Mouse (Mus musculus): ENCODE data around the gene Ocm. TPM values are rescaled to one million over a fixed set of nuclear protein-coding genes. Genes with fewer than 3 reads are reported as not detected.
"Not testable (repeated sequence)": the region's sequence is repeated elsewhere in the genome, so short reads cannot be mapped to it uniquely, and the experiment has no call there.

Gene Ocm
- polyA plus RNA-seq, 1 experiment from 2014 or later, result not detected

DNA sequence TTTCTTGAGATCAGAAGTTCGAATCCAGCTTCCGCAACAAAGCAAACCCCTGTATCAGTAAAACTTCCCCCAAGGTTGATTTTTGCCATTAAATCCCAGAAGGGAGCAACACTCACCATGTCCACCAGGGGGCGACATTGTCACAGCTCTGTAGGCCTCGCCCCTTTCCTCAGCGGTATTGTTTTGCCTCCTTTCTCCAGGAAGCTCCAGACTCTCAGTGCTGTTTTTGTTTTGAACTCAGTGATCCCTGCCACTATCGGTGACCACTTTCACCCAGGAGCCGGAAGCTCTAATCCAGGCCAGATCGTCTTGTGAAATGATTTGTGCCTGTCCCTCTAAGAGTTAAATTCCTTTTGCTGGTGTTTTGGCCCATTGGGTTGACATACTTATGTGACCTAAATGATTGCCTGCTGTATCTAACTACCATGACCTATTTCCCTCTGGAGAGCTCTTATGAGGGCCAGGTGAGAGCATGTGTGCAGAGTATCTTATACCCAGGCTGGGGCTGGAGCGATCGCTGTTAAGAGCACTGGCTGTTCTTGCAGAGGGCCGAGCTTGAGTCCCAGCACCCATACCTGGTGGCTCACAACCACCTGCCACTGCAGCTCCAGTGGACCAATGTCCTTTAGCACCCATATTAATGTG lies 14.4 kb upstream of the Ocm start:
- no peak overlapping the region for H3K27ac ChIP-seq

DNA sequence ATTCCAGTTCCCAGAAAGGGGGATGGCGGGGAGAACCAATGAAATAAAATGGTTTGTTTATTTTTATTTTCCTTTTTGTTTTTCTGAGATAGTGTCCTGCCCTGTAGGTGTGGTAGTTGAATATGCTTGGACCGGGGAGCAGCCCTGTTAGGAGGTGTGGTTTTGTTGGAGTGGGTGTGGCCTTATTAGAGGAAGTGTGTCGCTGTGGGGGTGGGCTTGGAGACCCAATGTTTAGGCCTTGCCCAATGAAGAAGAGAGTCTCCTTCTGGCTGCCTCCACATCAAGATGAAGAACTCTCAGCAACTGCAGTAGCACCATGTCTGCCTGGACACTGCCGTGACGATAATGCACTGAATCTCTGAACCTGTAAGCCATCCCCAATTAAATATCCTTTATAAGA lies 13.4 kb upstream of the Ocm start:
- no peak for ATAC-seq (ENCODE audit: insufficient number of reproducible peaks, insufficient read depth, low FRiP score, low TSS enrichment, low read depth)
- 91% methylated on average over 5 of the region's 5 CpGs for WGBS

More for the DNA sequence above, 14.4 kb upstream of the Ocm start:
- Histone ChIP-seq H3K27me3 (no peaks in the 10 kb centered on the region), H3K9ac (replicated peaks) (no peak overlapping the region), H3K36me3 (no peaks in the 10 kb centered on the region), H3K4me3 (replicated peaks) (no peak overlapping the region), H3K4me1 (replicated peaks) (no peaks in the 10 kb centered on the region), H3K4me2 (no peak overlapping the region), H3K9me3 (0 out of 2 replicates have a peak, but pooled peaks cover 6% of the 10 kb centered on the region)
- no peak for ATAC-seq (ENCODE audit: insufficient number of reproducible peaks, insufficient read depth, low FRiP score, low TSS enrichment, low read depth)
- 48% methylated on average over 11 of the region's 11 CpGs for WGBS

DNA sequence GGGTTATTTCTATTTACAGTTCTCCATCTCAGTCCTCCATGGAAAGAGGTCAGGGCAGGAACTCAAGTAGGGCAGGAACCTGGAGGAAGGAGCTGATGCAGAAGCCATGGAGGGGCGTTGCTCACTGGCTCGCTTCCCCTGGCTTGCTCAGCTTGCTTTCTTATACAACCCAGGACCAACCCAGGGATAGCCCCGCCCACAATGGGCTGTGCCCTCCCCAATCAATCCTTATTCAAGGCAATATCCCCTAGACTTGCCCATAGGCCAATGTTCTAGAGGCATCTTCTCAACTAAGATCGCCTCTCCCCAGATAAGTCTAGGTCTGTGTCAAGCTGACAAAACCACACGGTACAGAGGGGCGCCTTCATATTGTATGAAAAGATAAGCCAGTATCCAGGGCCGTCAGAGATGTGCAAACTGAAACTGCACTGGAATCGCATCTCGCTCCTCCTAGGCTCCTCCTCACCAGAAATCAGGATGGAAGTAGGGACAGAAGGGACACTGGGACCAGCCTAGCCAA lies 12.7 kb upstream of the Ocm start:
- no peak for ATAC-seq (ENCODE audit: insufficient number of reproducible peaks, insufficient read depth, low FRiP score, low TSS enrichment, low read depth)
- no peaks in the 10 kb centered on the region for H3K36me3 ChIP-seq
- H3K4me1 ChIP-seq (replicated peaks), result no peaks in the 10 kb centered on the region
- H3K27me3 ChIP-seq, result no peaks in the 10 kb centered on the region
- 0 out of 2 replicates have a peak, but pooled peaks cover 6% of the 10 kb centered on the region for H3K9me3 ChIP-seq
- no peak overlapping the region for H3K27ac ChIP-seq
- H3K9ac ChIP-seq (replicated peaks), result no peak overlapping the region
- no peak overlapping the region for H3K4me3 ChIP-seq (replicated peaks)
- WGBS, result 82% methylated on average over 9 of the region's 9 CpGs
- no peak overlapping the region for H3K4me2 ChIP-seq

More for the DNA sequence above, 13.4 kb upstream of the Ocm start:
- Histone ChIP-seq H3K4me3 (replicated peaks) (no peak overlapping the region), H3K36me3 (no peaks in the 10 kb centered on the region), H3K4me1 (replicated peaks) (no peaks in the 10 kb centered on the region), H3K27ac (no peak overlapping the region), H3K4me2 (no peak overlapping the region), H3K9me3 (0 out of 2 replicates have a peak, but pooled peaks cover 6% of the 10 kb centered on the region), H3K9ac (replicated peaks) (no peak overlapping the region), H3K27me3 (no peaks in the 10 kb centered on the region)

DNA sequence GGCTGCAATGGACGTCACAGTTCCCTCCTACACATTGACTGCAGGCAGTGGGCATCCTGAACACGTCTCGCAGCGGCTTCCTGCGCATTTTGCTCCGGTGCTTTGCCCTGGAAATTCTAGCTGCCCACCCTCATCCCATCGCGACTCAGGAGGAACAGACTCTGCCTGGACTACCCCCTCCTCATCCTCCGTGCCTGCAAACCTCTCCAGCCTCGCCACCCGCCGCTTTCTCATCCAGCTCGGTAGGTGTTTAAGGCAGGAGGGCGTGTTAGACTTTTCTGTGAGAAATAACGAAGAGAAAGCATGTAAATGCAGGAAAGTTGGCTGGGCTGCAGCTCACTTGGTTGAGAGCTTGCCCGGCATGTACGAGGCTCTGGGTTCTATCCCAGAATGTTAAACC lies 10.5 kb upstream of the Ocm start:
- no peaks in the 10 kb centered on the region for H3K4me1 ChIP-seq (replicated peaks)
- H3K4me3 ChIP-seq (replicated peaks), result no peak overlapping the region
- 0 out of 2 replicates have a peak, but pooled peaks cover 6% of the 10 kb centered on the region for H3K9me3 ChIP-seq
- WGBS, result 62% methylated on average over 17 of the region's 17 CpGs
- H3K27ac ChIP-seq, result no peak overlapping the region
- peak overlapping the region; percentile 19; the same call in 1 of the 2 replicates for H3K4me2 ChIP-seq
- H3K27me3 ChIP-seq, result no peaks in the 10 kb centered on the region
- no peak overlapping the region; the same call in 1 of the 2 replicates for H3K9ac ChIP-seq (replicated peaks)
- no peaks in the 10 kb centered on the region for H3K36me3 ChIP-seq
- ATAC-seq (ENCODE audit: insufficient number of reproducible peaks, insufficient read depth, low FRiP score, low TSS enrichment, low read depth), result no peak

DNA sequence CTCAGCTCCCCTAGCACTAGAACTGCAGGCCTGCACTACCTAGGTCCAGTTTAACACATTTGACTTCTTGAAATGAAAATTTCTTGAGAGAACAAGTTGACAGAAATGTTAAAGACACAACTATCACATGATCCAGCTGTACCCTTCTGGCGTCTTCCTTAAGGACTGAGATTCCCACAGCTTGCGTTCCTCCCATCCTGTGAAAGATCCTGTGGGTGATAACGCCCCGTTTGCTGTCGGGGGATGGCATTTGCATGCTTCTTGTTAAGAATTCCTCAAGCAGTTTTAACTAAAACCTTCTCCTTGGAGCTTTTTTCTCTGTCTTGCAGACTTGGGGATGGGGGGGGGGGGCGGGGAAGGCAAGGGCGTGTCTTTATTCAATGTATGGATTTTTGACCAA lies 8.1 kb upstream of the Ocm start:
- H3K27me3 ChIP-seq, result no peaks in the 10 kb centered on the region
- H3K27ac ChIP-seq, result no peak overlapping the region
- H3K9me3 ChIP-seq, result no peaks in the 10 kb centered on the region
- WGBS, result 77% methylated on average over 7 of the region's 7 CpGs
- no peaks in the 10 kb centered on the region for H3K4me1 ChIP-seq (replicated peaks)
- H3K4me2 ChIP-seq, result no peak overlapping the region
- no peak overlapping the region for H3K4me3 ChIP-seq (replicated peaks)
- H3K9ac ChIP-seq (replicated peaks), result no peak overlapping the region
- no peaks in the 10 kb centered on the region for H3K36me3 ChIP-seq
- ATAC-seq (ENCODE audit: insufficient number of reproducible peaks, insufficient read depth, low FRiP score, low TSS enrichment, low read depth), result no peak

DNA sequence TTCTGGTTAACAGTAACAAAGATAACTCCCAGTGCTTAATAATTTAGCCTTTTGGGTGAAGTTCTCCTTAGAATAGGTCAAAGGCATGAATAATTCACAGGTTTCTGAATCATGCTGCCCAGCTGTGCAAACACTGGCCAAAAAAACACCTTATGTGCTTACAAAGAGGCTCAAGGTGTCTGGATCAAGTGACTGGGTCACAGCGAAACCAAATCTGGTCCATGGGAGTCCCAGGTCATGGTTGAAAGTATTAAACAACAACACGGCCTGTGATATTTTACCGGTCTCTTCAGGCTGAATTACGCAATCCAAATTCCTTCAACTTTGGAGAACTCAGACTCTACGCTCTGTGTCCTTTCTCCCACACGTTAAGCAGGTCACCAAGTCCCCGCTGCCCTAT lies 6.0 kb upstream of the Ocm start:
- no peak overlapping the region for H3K4me2 ChIP-seq
- H3K4me1 ChIP-seq (replicated peaks), result no peaks in the 10 kb centered on the region
- 85% methylated on average over 7 of the region's 7 CpGs for WGBS
- H3K9ac ChIP-seq (replicated peaks), result no peak overlapping the region
- no peaks in the 10 kb centered on the region for H3K9me3 ChIP-seq
- ATAC-seq (ENCODE audit: insufficient number of reproducible peaks, insufficient read depth, low FRiP score, low TSS enrichment, low read depth), result no peak
- H3K27ac ChIP-seq, result no peak overlapping the region
- H3K4me3 ChIP-seq (replicated peaks), result no peak overlapping the region
- H3K36me3 ChIP-seq, result no peaks in the 10 kb centered on the region
- no peaks in the 10 kb centered on the region for H3K27me3 ChIP-seq

DNA sequence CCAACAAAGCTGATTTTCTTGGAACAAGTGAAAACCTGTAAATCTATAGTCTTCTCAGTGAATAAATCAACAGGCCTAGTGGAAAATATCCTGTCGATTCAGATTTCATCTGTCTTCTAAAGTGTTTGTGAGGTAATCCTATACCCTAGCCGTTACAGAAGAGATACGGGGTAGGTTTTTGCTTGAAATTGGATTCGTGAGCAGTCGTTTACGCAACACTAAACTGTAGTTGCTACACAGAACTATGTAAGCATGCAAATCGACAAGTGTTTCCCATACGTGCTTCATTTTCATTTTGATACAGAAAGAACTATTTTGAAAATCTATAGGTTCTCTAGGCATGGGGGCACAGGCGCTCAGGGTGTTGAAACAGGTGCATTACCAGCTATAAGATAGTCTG lies 10.6 kb downstream of the Ocm start:
- H3K9me3 ChIP-seq, result no peaks in the 10 kb centered on the region
- H3K4me3 ChIP-seq (replicated peaks), result no peak overlapping the region
- peaks cover 3% of the 10 kb centered on the region; the same call in 1 of the 2 replicates for H3K4me1 ChIP-seq (replicated peaks)
- H3K9ac ChIP-seq (replicated peaks), result no peak overlapping the region
- 86% methylated on average over 9 of the region's 9 CpGs for WGBS
- H3K27me3 ChIP-seq, result no peaks in the 10 kb centered on the region
- no peak overlapping the region for H3K27ac ChIP-seq
- H3K36me3 ChIP-seq, result peaks cover 18% of the 10 kb centered on the region
- ATAC-seq (ENCODE audit: insufficient number of reproducible peaks, insufficient read depth, low FRiP score, low TSS enrichment, low read depth), result no peak
- no peak overlapping the region for H3K4me2 ChIP-seq

DNA sequence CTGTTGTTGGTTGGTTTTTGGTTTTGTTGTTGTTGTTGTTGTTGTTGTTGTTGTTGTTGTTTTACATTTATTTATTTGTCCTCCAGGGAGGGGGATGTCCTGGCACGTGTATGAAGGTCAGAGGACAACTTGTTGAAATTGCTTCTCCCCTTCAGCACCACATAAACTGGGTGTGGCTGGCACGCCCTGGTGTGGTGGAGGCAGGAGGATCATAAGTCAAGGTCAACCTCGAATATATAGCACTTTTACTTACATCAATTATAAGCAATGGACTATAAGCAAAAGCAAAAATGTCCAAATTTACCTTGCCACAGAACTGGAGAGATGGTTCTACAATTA lies 11.2 kb downstream of the Ocm start:
- H3K27ac ChIP-seq, result no peak overlapping the region
- no peak overlapping the region for H3K9ac ChIP-seq (replicated peaks)
- H3K9me3 ChIP-seq, result no peaks in the 10 kb centered on the region
- ATAC-seq (ENCODE audit: insufficient number of reproducible peaks, insufficient read depth, low FRiP score, low TSS enrichment, low read depth), result no peak
- peak overlapping the region; percentile 85 for H3K4me3 ChIP-seq (replicated peaks)
- 73% methylated on average over 3 of the region's 3 CpGs for WGBS
- H3K4me2 ChIP-seq, result peak overlapping the region; percentile 64
- H3K4me1 ChIP-seq (replicated peaks), result peaks cover 3% of the 10 kb centered on the region; the same call in 1 of the 2 replicates
- H3K27me3 ChIP-seq, result no peaks in the 10 kb centered on the region
- peaks cover 23% of the 10 kb centered on the region for H3K36me3 ChIP-seq

DNA sequence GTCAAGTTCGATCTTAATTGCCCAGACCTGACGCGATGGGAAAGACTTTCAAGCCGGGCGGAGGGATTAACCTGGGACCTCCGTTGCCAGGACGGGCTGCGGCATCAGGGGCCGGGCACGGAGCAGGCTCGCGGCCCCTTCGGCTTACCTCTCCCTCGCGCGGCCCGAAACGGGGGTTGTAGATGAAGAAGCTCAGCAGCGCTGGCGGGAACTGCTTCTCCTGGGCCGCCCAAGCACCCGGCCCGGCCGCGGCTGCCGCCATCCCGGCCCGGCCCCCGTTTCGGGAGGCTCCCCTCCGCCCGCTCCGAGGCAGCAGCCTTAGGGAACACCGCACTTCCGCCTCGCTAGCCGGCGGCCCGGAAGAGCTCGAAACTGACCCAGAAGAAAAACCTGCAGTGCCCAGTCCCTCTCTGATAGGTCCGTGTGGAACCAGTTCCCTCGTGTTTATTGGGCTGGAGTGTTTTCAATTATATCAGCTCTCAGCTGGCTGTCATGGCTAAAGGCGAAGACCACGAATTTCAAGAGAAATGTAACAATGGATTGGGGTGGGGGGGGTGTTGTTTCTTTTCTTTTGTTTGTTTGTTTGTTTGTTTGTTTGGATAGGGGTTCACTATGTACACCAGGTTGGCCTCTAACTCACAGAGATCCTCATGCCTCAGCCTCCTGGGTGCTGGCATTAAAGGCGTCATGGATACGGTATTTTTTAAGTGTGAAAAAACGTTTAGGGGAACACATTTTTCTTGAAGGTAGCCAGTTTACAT lies 11.7 kb downstream of the Ocm start, which contains the start of gene Ccz1:
Gene Ccz1, minus strand, starts transcription at position 327 of the 761 bp plus-strand sequence.
- Histone ChIP-seq H3K9ac (replicated peaks) (peak within 1 kb of the TSS; percentile 88), H3K27ac (peak within 1 kb of the TSS; percentile 75), H3K27me3 (no peaks in the 10 kb centered on the region), H3K9me3 (no peaks in the 10 kb centered on the region), H3K4me3 (replicated peaks) (peak within 1 kb of the TSS; percentile 85), H3K36me3 (peaks cover 28% of the 10 kb centered on the region), H3K4me2 (peak within 1 kb of the TSS; percentile 64), H3K4me1 (replicated peaks) (peaks cover 3% of the 10 kb centered on the region; the same call in 1 of the 2 replicates)
- 3% methylated on average over 47 of the region's 47 CpGs for WGBS
- ATAC-seq (ENCODE audit: insufficient number of reproducible peaks, insufficient read depth, low FRiP score, low TSS enrichment, low read depth), result peak; percentile 94

DNA sequence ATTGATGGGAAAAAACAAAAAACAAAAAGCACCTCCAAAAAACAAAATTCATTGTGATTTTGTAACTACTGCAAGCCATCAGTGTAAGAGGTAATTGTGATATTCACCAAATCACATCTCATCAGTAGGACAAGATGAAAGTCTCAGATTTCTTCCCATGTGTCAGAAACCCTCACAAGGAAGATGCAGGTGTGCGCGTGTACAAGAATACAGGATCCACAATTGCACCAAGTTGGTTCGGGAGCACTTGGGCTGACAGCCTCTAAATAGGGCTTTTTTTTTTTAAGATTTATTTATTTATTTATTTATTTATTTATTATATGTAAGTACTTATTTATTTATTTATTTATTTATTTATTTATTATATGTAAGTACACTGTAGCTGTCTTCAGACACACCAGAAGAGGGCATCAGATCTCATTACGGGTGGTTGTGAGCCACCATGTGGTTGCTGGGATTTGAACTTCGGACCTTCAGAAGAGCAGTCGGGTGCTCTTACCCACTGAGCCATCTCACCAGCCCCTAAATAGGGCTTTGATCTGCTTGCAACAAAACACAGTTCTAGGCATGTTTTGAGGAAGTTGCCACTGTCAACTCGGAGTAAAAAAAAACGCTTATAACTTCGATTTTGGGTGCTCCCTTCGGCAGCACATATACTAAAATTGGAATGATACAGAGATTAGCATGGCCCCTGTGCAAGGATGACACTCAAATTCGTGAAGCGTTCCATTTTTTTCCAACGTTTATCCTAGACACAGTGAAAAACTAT lies 12.9 kb downstream of the Ocm start:
- not testable (repeated sequence) for ATAC-seq (ENCODE audit: insufficient number of reproducible peaks, insufficient read depth, low FRiP score, low TSS enrichment, low read depth); H3K4me1 ChIP-seq (replicated peaks); H3K27ac ChIP-seq; H3K9me3 ChIP-seq; H3K27me3 ChIP-seq
- Histone ChIP-seq H3K4me2 (peak overlapping the region; percentile 64), H3K36me3 (peaks cover 40% of the 10 kb centered on the region), H3K4me3 (replicated peaks) (peak overlapping the region; percentile 85), H3K9ac (replicated peaks) (0 out of 2 replicates have a peak overlapping the region, but pooled peaks have one; percentile 88)
- 66% methylated on average over 13 of the region's 13 CpGs for WGBS
